Mouse (Mus musculus) small intestine, adult 2 months (tissue): Measurements from ENCODE around the gene Slc25a42.

Experiments used
- CTCF ChIP-seq: fragments of 200-500 bp; IDR thresholded peaks from 2 replicates; pipeline ENCODE4 v1.5.1; 2012; ENCODE audit warnings: low read depth, mild to moderate bottlenecking, control low read depth, inconsistent platforms, low read length, moderate library complexity, mixed read lengths; ENCODE audit not compliant: insufficient replicate concordance, insufficient read length; ENCODE audit errors: extremely low read depth
- POLR2A ChIP-seq: fragments of 200-500 bp; IDR thresholded peaks from 2 replicates; pipeline ENCODE4 v1.6.1; 2012; ENCODE audit warnings: low read depth, mild to moderate bottlenecking, control low read depth, inconsistent platforms, low read length, moderate library complexity

- TF ChIP-seq CTCF, result no peak
- no peak for TF ChIP-seq POLR2A
These were observed 9.0 kb downstream of the Slc25a42 start for GRCm38 (mm10) chr8:70203072-70203471.
